Mouse (Mus musculus) lung, postnatal 0 days (tissue): ENCODE results near the gene Actn1.

Source experiments
- CTCF ChIP-seq: IDR thresholded peaks from 2 replicates; pipeline ENCODE4 v1.5.1; 2016; ENCODE audit warnings: antibody characterized with exemption, mild to moderate bottlenecking
- EP300 ChIP-seq: IDR thresholded peaks from 2 replicates; pipeline ENCODE4 v1.6.1; 2016; ENCODE audit warnings: antibody characterized with exemption, mild to moderate bottlenecking, control low read depth

GRCm38 (mm10) chr12:80131359-80132249, 128.6 kb downstream of the Actn1 start:
- TF ChIP-seq CTCF (no peak), EP300 (no peak)
